Mouse (Mus musculus) ovary, adult 18-20 months (tissue): ENCODE data around the gene Zfp93.

Source experiments
- DNase-seq: peaks from one replicate; pipeline ENCODE4 v3.0.0; 2022; ENCODE audit warnings: low spot score, mixed read lengths

Zfp93 gene

GRCm38 (mm10) chr7:24291387-24292090 is 21.3 kb downstream of the Zfp93 start:
- no peak for DNase-seq

GRCm38 (mm10) chr7:24293061-24293851 is 23.0 kb downstream of the Zfp93 start:
- no peak for DNase-seq

GRCm38 (mm10) chr7:24294763-24295162 is 24.5 kb downstream of the Zfp93 start:
- DNase-seq: no peak

GRCm38 (mm10) chr7:24295376-24295775 is 25.2 kb downstream of the Zfp93 start:
- DNase-seq: no peak

GRCm38 (mm10) chr7:24296386-24296785 is 26.2 kb downstream of the Zfp93 start:
- no peak for DNase-seq

- no peak for DNase-seq
These were observed 27.3 kb downstream of the Zfp93 start for GRCm38 (mm10) chr7:24297361-24298095.

- DNase-seq: no peak
These were observed 28.4 kb downstream of the Zfp93 start for GRCm38 (mm10) chr7:24298635-24298972.

GRCm38 (mm10) chr7:24298973-24299708 is 28.9 kb downstream of the Zfp93 start:
- peak; percentile 54 for DNase-seq

GRCm38 (mm10) chr7:24299823-24300481 is 29.7 kb downstream of the Zfp93 start:
- DNase-seq: peak; percentile 24

GRCm38 (mm10) chr7:24300771-24301282 is 30.6 kb downstream of the Zfp93 start, which contains the start of gene Zfp61:
Gene Zfp61 (minus strand): TSS chr7:24301232.
- peak; percentile 15 for DNase-seq

- no peak for DNase-seq
These were observed 45.7 kb downstream of the Zfp93 start for GRCm38 (mm10) chr7:24315726-24316566.

- DNase-seq: peak; percentile 91
These were observed 46.4 kb downstream of the Zfp93 start, which contains the start of gene Zfp94 for GRCm38 (mm10) chr7:24316567-24317092. Gene Zfp94 (minus strand): TSS chr7:24316666.

GRCm38 (mm10) chr7:24318942-24319341 is 48.7 kb downstream of the Zfp93 start:
- no peak for DNase-seq

- no peak for DNase-seq
These were observed 52.4 kb downstream of the Zfp93 start for GRCm38 (mm10) chr7:24322593-24322992.

- DNase-seq: no peak
These were observed 55.0 kb downstream of the Zfp93 start for GRCm38 (mm10) chr7:24325197-24325596.

- no peak for DNase-seq
These were observed 55.5 kb downstream of the Zfp93 start for GRCm38 (mm10) chr7:24325675-24326128.

GRCm38 (mm10) chr7:24326273-24327135 is 56.3 kb downstream of the Zfp93 start:
- DNase-seq: no peak
